Mouse (Mus musculus): ENCODE results near the gene 1700020L24Rik. TPM values are rescaled to one million over a fixed set of nuclear protein-coding genes. Genes with fewer than 3 reads are reported as not detected.

Gene 1700020L24Rik
- polyA plus RNA-seq, 1 experiment from 2014 or later, result 0.68 TPM

DNA sequence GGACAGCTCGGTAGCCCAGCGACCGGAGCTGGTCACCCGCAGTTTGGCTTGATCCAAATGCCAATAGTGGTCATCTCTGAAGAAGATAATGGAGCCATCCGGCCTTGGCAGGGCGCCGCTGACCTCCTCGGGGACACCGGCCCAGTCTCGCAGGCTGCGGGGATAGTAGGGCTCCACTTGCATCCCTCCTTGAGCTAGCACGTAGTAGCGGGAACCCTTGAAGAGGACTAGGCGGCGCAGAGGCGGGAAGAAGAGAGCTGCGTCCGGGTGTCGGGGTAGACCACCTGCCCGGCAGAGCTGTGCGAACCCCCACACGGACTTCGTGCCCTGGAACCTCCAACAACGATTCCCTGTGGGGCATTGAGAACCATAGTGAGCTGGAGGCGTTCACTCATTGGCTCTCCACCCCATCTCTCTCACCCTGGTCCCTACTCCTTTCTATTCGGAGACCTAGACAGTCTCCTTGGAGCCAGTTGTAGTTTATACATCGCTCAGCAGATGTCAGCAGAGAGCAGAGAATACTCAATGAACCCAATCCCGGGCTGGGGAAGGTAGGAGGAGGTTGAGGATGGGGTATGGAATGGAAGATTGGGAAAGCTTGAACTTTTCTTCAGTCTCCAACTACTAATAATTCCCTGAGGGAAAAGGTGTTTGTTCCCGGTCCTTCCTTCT is 5.3 kb downstream of the 1700020L24Rik start:
- ATAC-seq (ENCODE audit: low FRiP score, low TSS enrichment) (0 out of 2 replicates have a peak, but pooled peaks have one; percentile 6), DNase-seq (ENCODE audit: low spot score) (peak; percentile 79)
- TF ChIP-seq CTCF (IDR thresholded peaks at IDR 0.05; ENCODE audit: low read depth), result peak; percentile 89
- no peak for TF ChIP-seq EP300 (optimal IDR thresholded peaks at IDR 0.05)
- 13% methylated on average over 29 of the region's 29 CpGs for WGBS
- no peak overlapping the region for H3K27ac ChIP-seq (replicated peaks)
- H3K36me3 ChIP-seq (ENCODE audit: control insufficient read depth, insufficient read depth, low read length), result no peaks in the 10 kb centered on the region
- H3K4me1 ChIP-seq (replicated peaks; ENCODE audit: control insufficient read depth, insufficient read depth), result peaks cover 4% of the 10 kb centered on the region
- peak overlapping the region; percentile 41 for H3K4me2 ChIP-seq (replicated peaks; ENCODE audit: low read depth)
- H3K9me3 ChIP-seq (ENCODE audit: control insufficient read depth, low read length), result no peaks in the 10 kb centered on the region
- H3K27me3 ChIP-seq (ENCODE audit: control insufficient read depth, insufficient read depth, low read length), result no peaks in the 10 kb centered on the region; the same call in 1 of the 2 replicates
- 0 out of 2 replicates have a peak overlapping the region, but pooled peaks have one; percentile 10 for H3K4me3 ChIP-seq (ENCODE audit: low read depth, low read length)
- H3K9ac ChIP-seq (ENCODE audit: low read length), result 0 out of 2 replicates have a peak overlapping the region, but pooled peaks have one; percentile 23

GRCm38 (mm10) chr11:83443824-83444223 is 6.3 kb downstream of the 1700020L24Rik start:
- H3K4me2 ChIP-seq (replicated peaks; ENCODE audit: low read depth), result no peak overlapping the region
- no peak for DNase-seq (ENCODE audit: low spot score)
- ATAC-seq (ENCODE audit: low FRiP score, low TSS enrichment), result no peak

GRCm38 (mm10) chr11:83445001-83445400 is 7.5 kb downstream of the 1700020L24Rik start:
- Histone ChIP-seq H3K27ac (replicated peaks) (no peak overlapping the region), H3K9ac (ENCODE audit: low read length) (no peak overlapping the region), H3K4me1 (replicated peaks; ENCODE audit: control insufficient read depth, insufficient read depth) (peaks cover 11% of the 10 kb centered on the region), H3K36me3 (ENCODE audit: control insufficient read depth, insufficient read depth, low read length) (no peaks in the 10 kb centered on the region), H3K9me3 (ENCODE audit: control insufficient read depth, low read length) (no peaks in the 10 kb centered on the region), H3K4me2 (replicated peaks; ENCODE audit: low read depth) (peak overlapping the region; percentile 45), H3K4me3 (ENCODE audit: low read depth, low read length) (peak overlapping the region; percentile 13; the same call in 1 of the 2 replicates), H3K27me3 (ENCODE audit: control insufficient read depth, insufficient read depth, low read length) (no peaks in the 10 kb centered on the region; the same call in 1 of the 2 replicates)
- WGBS, result 29% methylated on average over 19 of the region's 19 CpGs
- TF ChIP-seq CTCF (IDR thresholded peaks at IDR 0.05; ENCODE audit: low read depth), result 0 out of 2 replicates have a peak, but pooled peaks have one; percentile 22
- TF ChIP-seq EP300 (optimal IDR thresholded peaks at IDR 0.05), result no peak
- no peak for ATAC-seq (ENCODE audit: low FRiP score, low TSS enrichment)
- peak; percentile 37 for DNase-seq (ENCODE audit: low spot score)

More at GRCm38 (mm10) chr11:83443824-83444223, 6.3 kb downstream of the 1700020L24Rik start:
- peaks cover 11% of the 10 kb centered on the region for H3K4me1 ChIP-seq (replicated peaks; ENCODE audit: control insufficient read depth, insufficient read depth)
- no peaks in the 10 kb centered on the region for H3K9me3 ChIP-seq (ENCODE audit: control insufficient read depth, low read length)
- no peak overlapping the region for H3K4me3 ChIP-seq (ENCODE audit: low read depth, low read length)
- no peaks in the 10 kb centered on the region for H3K36me3 ChIP-seq (ENCODE audit: control insufficient read depth, insufficient read depth, low read length)
- H3K9ac ChIP-seq (ENCODE audit: low read length), result no peak overlapping the region
- WGBS, result 6% methylated on average over 7 of the region's 7 CpGs
- no peak for TF ChIP-seq CTCF (IDR thresholded peaks at IDR 0.05; ENCODE audit: low read depth)
- no peak for TF ChIP-seq EP300 (optimal IDR thresholded peaks at IDR 0.05)
- H3K27me3 ChIP-seq (ENCODE audit: control insufficient read depth, insufficient read depth, low read length), result no peaks in the 10 kb centered on the region; the same call in 1 of the 2 replicates
- H3K27ac ChIP-seq (replicated peaks), result no peak overlapping the region

GRCm38 (mm10) chr11:83447612-83448011 is 10.1 kb downstream of the 1700020L24Rik start:
- Histone ChIP-seq H3K9ac (ENCODE audit: low read length) (peak overlapping the region; percentile 27; the same call in 1 of the 2 replicates), H3K27ac (replicated peaks) (peak overlapping the region; percentile 71), H3K4me1 (replicated peaks; ENCODE audit: control insufficient read depth, insufficient read depth) (peaks cover 11% of the 10 kb centered on the region), H3K36me3 (ENCODE audit: control insufficient read depth, insufficient read depth, low read length) (no peaks in the 10 kb centered on the region), H3K4me3 (ENCODE audit: low read depth, low read length) (no peak overlapping the region), H3K9me3 (ENCODE audit: control insufficient read depth, low read length) (no peaks in the 10 kb centered on the region), H3K27me3 (ENCODE audit: control insufficient read depth, insufficient read depth, low read length) (no peaks in the 10 kb centered on the region), H3K4me2 (replicated peaks; ENCODE audit: low read depth) (no peak overlapping the region)
- ATAC-seq (ENCODE audit: low FRiP score, low TSS enrichment) (no peak), DNase-seq (ENCODE audit: low spot score) (peak; percentile 51)
- 55% methylated on average over 10 of the region's 10 CpGs for WGBS
- no peak for TF ChIP-seq EP300 (optimal IDR thresholded peaks at IDR 0.05)
- no peak for TF ChIP-seq CTCF (IDR thresholded peaks at IDR 0.05; ENCODE audit: low read depth)

DNA sequence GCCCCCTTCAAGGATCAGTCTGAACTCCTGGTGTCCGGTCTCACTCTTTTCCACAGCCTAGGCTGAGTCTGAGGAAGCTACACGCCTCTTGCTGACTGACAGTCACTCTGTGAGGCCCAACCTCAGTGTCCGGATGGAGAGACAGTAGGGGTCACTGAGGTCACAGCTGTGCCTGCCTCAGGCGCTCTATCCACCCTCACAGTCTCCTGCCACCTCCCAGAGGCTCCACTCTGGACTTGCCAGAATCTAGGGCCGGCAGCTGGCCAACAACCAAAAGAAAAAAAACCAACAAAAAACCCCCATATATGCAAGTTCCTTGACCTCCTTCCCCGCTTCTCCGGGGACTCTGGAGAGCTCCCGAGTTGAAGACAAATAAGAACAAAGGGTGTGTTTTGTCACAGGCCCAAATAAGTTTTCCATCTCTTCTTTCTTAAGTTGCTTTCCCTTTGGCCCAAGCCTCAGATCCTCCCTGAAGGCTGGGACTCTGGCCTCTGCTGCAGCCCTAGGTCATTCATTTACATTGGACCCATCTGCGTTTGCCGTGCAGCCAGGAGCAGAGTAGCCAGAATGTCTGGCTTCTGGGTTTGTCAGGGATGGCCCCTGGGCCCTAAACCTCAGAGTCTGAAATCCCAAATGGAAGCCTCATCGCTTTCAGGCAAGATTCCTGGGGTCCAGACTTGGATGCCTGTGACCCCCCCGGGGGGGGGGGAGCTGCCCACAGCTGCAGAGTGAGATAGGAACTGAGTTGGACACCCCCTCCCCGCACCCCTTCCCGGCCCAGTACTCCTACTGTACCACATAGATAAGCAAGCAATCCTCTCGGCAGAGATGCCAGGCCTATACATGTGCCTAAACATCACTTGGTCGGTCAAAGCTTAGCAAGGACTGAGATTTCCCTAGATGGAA is 10.8 kb downstream of the 1700020L24Rik start:
- Histone ChIP-seq H3K4me1 (replicated peaks; ENCODE audit: control insufficient read depth, insufficient read depth) (peaks cover 11% of the 10 kb centered on the region), H3K27me3 (ENCODE audit: control insufficient read depth, insufficient read depth, low read length) (no peaks in the 10 kb centered on the region), H3K9me3 (ENCODE audit: control insufficient read depth, low read length) (no peaks in the 10 kb centered on the region), H3K4me2 (replicated peaks; ENCODE audit: low read depth) (no peak overlapping the region), H3K4me3 (ENCODE audit: low read depth, low read length) (no peak overlapping the region), H3K36me3 (ENCODE audit: control insufficient read depth, insufficient read depth, low read length) (no peaks in the 10 kb centered on the region), H3K27ac (replicated peaks) (peak overlapping the region; percentile 71), H3K9ac (ENCODE audit: low read length) (no peak overlapping the region)
- no peak for TF ChIP-seq EP300 (optimal IDR thresholded peaks at IDR 0.05)
- no peak for TF ChIP-seq CTCF (IDR thresholded peaks at IDR 0.05; ENCODE audit: low read depth)
- DNase-seq (ENCODE audit: low spot score) (no peak), ATAC-seq (ENCODE audit: low FRiP score, low TSS enrichment) (no peak; the same call in 1 of the 2 replicates)
- 38% methylated on average over 16 of the region's 16 CpGs for WGBS

Data from stomach, postnatal 0 days (tissue).